Mouse (Mus musculus): ENCODE measurements around the gene Ptgr1. TPM values are rescaled to one million over a fixed set of nuclear protein-coding genes. Genes with fewer than 3 reads are reported as not detected.

Ptgr1 gene
- total RNA-seq, 1 experiment from 2014 or later: 2.5 TPM

GRCm38 (mm10) chr4:58943420-58944205 is 43.3 kb downstream of the Ptgr1 start, which contains the start of gene Zkscan16:
TSS of gene Zkscan16 (plus strand) at chr4:58943628.
- ATAC-seq (replicated peaks in 1 of 2; ENCODE audit: insufficient read depth in 1 of 2, low FRiP score in 2 of 2, low TSS enrichment in 1 of 2, low read depth in 1 of 2, poor library complexity in 2 of 2, severe bottlenecking in 2 of 2): peak; percentile 42 to 60

GRCm38 (mm10) chr4:58942942-58943341 is 44.0 kb downstream of the Ptgr1 start:
- ATAC-seq (replicated peaks in 1 of 2; ENCODE audit: insufficient read depth in 1 of 2, low FRiP score in 2 of 2, low TSS enrichment in 1 of 2, low read depth in 1 of 2, poor library complexity in 2 of 2, severe bottlenecking in 2 of 2): no peak

- no peak for ATAC-seq (replicated peaks in 1 of 2; ENCODE audit: insufficient read depth in 1 of 2, low FRiP score in 2 of 2, low TSS enrichment in 1 of 2, low read depth in 1 of 2, poor library complexity in 2 of 2, severe bottlenecking in 2 of 2)
Observed at GRCm38 (mm10) chr4:58941638-58942037, 45.3 kb downstream of the Ptgr1 start.

GRCm38 (mm10) chr4:58935846-58936245 is 51.1 kb downstream of the Ptgr1 start:
- ATAC-seq (replicated peaks in 1 of 2; ENCODE audit: insufficient read depth in 1 of 2, low FRiP score in 2 of 2, low TSS enrichment in 1 of 2, low read depth in 1 of 2, poor library complexity in 2 of 2, severe bottlenecking in 2 of 2): no peak

- peak; percentile 73 to 90; a peak in 3 of 4 replicates for ATAC-seq (replicated peaks in 1 of 2; ENCODE audit: insufficient read depth in 1 of 2, low FRiP score in 2 of 2, low TSS enrichment in 1 of 2, low read depth in 1 of 2, poor library complexity in 2 of 2, severe bottlenecking in 2 of 2)
Observed at GRCm38 (mm10) chr4:58934746-58935476, 52.0 kb downstream of the Ptgr1 start.

GRCm38 (mm10) chr4:58934308-58934707 is 52.6 kb downstream of the Ptgr1 start:
- no peak for ATAC-seq (replicated peaks in 1 of 2; ENCODE audit: insufficient read depth in 1 of 2, low FRiP score in 2 of 2, low TSS enrichment in 1 of 2, low read depth in 1 of 2, poor library complexity in 2 of 2, severe bottlenecking in 2 of 2)

- no peak for ATAC-seq (replicated peaks in 1 of 2; ENCODE audit: insufficient read depth in 1 of 2, low FRiP score in 2 of 2, low TSS enrichment in 1 of 2, low read depth in 1 of 2, poor library complexity in 2 of 2, severe bottlenecking in 2 of 2)
Observed at GRCm38 (mm10) chr4:58932541-58932940, 54.4 kb downstream of the Ptgr1 start.

- no peak for ATAC-seq (replicated peaks in 1 of 2; ENCODE audit: insufficient read depth in 1 of 2, low FRiP score in 2 of 2, low TSS enrichment in 1 of 2, low read depth in 1 of 2, poor library complexity in 2 of 2, severe bottlenecking in 2 of 2)
Observed at GRCm38 (mm10) chr4:58927661-58928060, 59.3 kb downstream of the Ptgr1 start.

GRCm38 (mm10) chr4:58926120-58926519 is 60.8 kb downstream of the Ptgr1 start:
- ATAC-seq (replicated peaks in 1 of 2; ENCODE audit: insufficient read depth in 1 of 2, low FRiP score in 2 of 2, low TSS enrichment in 1 of 2, low read depth in 1 of 2, poor library complexity in 2 of 2, severe bottlenecking in 2 of 2): no peak

- no peak for ATAC-seq (replicated peaks in 1 of 2; ENCODE audit: insufficient read depth in 1 of 2, low FRiP score in 2 of 2, low TSS enrichment in 1 of 2, low read depth in 1 of 2, poor library complexity in 2 of 2, severe bottlenecking in 2 of 2)
Observed at GRCm38 (mm10) chr4:58925664-58926063, 61.3 kb downstream of the Ptgr1 start.

GRCm38 (mm10) chr4:58923933-58924332 is 63.0 kb downstream of the Ptgr1 start:
- no peak for ATAC-seq (replicated peaks in 1 of 2; ENCODE audit: insufficient read depth in 1 of 2, low FRiP score in 2 of 2, low TSS enrichment in 1 of 2, low read depth in 1 of 2, poor library complexity in 2 of 2, severe bottlenecking in 2 of 2)

Other genes starting within 250 kb of the Ptgr1 start
- gene Olfr267, start 199.4 kb downstream of the Ptgr1 start, total RNA-seq (2017): 1.1 TPM in 1 of 2 replicates, not detected in the other
- 76.4 and 95.9 TPM in 2 replicates for gene Ecpas, start 74.4 kb downstream of the Ptgr1 start, total RNA-seq (2017)
- gene Zkscan16, start 43.5 kb downstream of the Ptgr1 start, total RNA-seq (2017): not detected in 2 replicates
- gene Dnajc25, start 7.9 kb upstream of the Ptgr1 start, total RNA-seq (2017): 11.1 and 16.5 TPM in 2 replicates
- not detected in 2 replicates for gene Gm20503, start 16.1 kb upstream of the Ptgr1 start, total RNA-seq (2017)
- gene Gng10, start 48.0 kb upstream of the Ptgr1 start, total RNA-seq (2017): 82.1 and 96.4 TPM in 2 replicates
- gene AI481877, start 151.9 kb upstream of the Ptgr1 start, total RNA-seq (2017): not detected in 2 replicates
- gene Ugcg, start 202.1 kb upstream of the Ptgr1 start, total RNA-seq (2017): 48.2 and 69.4 TPM in 2 replicates

Measured in hematopoietic stem cell, adult 5-6 weeks (primary cell).